Mouse (Mus musculus) G1E (cell line): ENCODE data around the gene Aim2.

ENCODE experiments used
- CTCF ChIP-seq: IDR thresholded peaks from 2 replicates; pipeline ENCODE4 v1.5.1; 2012; ENCODE audit warnings: low read depth, low read length, inconsistent platforms, mixed read lengths
- TAL1 ChIP-seq: conservative IDR thresholded peaks from 2 replicates; pipeline ENCODE4 v1.6.1; 2012; ENCODE audit warnings: low read depth, low read length, inconsistent platforms, mixed read lengths

GRCm38 (mm10) chr1:173374020-173374419 is 23.3 kb downstream of the Aim2 start:
- TF ChIP-seq CTCF = no peak
- no peak for TF ChIP-seq TAL1
